Mouse (Mus musculus): Measurements from ENCODE around the gene Fcer1g.

DNA sequence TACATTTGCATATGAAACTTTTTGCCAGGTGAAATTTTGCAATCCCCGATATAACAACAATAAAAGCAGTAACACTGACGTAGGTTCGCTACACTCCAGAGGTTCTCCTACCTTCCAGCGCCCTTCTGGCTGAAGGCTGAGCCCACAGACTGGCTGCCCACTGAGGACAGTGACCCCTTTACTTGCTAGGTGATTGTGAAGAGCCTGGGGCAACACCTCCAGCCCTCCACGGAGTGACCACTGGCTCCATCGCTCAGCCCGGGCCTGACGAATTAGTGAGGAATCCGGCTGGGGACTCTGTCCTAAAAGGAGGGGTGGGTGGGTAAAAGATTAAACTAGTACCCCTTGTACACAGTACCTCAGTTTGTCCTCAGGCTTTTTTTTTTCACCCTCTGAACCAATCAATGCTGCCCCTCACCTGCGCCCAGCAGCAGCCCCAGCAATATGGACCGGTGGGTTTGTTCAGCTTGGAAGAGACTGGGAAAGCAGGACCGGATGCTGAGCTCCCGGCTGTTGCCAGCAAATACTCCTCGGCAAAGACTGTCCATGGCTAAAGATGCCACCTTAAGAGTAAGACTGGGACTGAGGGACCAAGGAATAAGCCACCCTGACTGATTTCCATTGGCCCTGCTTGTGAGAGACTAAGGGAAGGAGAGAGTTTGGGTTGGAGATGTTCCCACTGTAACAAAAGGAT is 45.0 kb upstream of the Fcer1g start:
- no peak for TF ChIP-seq CTCF (IDR thresholded peaks at IDR 0.05; ENCODE audit: low read depth, low read length)
- TF ChIP-seq GATA1 (IDR thresholded peaks at IDR 0.05; ENCODE audit: borderline replicate concordance, low read length), result no peak
- no peak for TF ChIP-seq TAL1 (conservative IDR thresholded peaks at IDR 0.05; ENCODE audit: low read depth, low read length)

Measured in G1E (cell line).